Mouse (Mus musculus) heart, embryonic 12.5 days (tissue): ENCODE measurements at regions not wholly inside any gene's neighbourhood (a gene's known extent, or its start where the extent isn't known, plus 50 kb on each side); places are given as distances from the start of the nearest gene placed in this dataset.

Experiments
- ATAC-seq: fragments of 200-750 bp; cut with Nextera tagmentation; 2 replicates; pipeline ENCODE4 v1.8.0; 2017; ENCODE audit warnings: moderate TSS enrichment, moderate library complexity; ENCODE audit not compliant: insufficient number of reproducible peaks, low FRiP score
- H3K27ac ChIP-seq: fragments of 300-500 bp; sonication (generic); 2 replicates; pipeline ENCODE4 v1.5.1; 2016; ENCODE audit warnings: mild to moderate bottlenecking, moderate library complexity; ENCODE audit not compliant: poor library complexity, severe bottlenecking
- H3K27me3 ChIP-seq: fragments of 300-500 bp; sonication (generic); replicated peaks from 2 replicates; pipeline ENCODE4 v1.6.1; 2016; ENCODE audit warnings: mild to moderate bottlenecking, moderate library complexity
- H3K36me3 ChIP-seq: fragments of 300-500 bp; sonication (generic); 2 replicates; pipeline ENCODE4 v1.6.1; 2016; ENCODE audit warnings: mild to moderate bottlenecking, moderate library complexity
- H3K4me1 ChIP-seq: fragments of 300-500 bp; sonication (generic); replicated peaks from 2 replicates; pipeline ENCODE4 v1.6.1; 2016; ENCODE audit warnings: mild to moderate bottlenecking
- H3K4me2 ChIP-seq: fragments of 300-500 bp; sonication (generic); 2 replicates; pipeline ENCODE4 v1.6.1; 2016; ENCODE audit warnings: mild to moderate bottlenecking, moderate library complexity
- H3K4me3 ChIP-seq: fragments of 300-500 bp; sonication (generic); 2 replicates; pipeline ENCODE4 v1.5.1; 2016; ENCODE audit warnings: mild to moderate bottlenecking
- H3K9ac ChIP-seq: fragments of 300-500 bp; sonication (generic); 2 replicates; pipeline ENCODE4 v1.6.1; 2016; ENCODE audit warnings: mild to moderate bottlenecking, moderate library complexity
- H3K9me3 ChIP-seq: fragments of 300-500 bp; sonication (generic); replicated peaks from 2 replicates; pipeline ENCODE4 v1.6.1; 2016; ENCODE audit warnings: mild to moderate bottlenecking, moderate library complexity
- WGBS: fragments of 180-500 bp; shearing (Covaris S2); methylation state at CpG from one replicate; pipeline ENCODE4 v1.1.7; 2016; 5-methylcytosine and 5-hydroxymethylcytosine counted together

DNA sequence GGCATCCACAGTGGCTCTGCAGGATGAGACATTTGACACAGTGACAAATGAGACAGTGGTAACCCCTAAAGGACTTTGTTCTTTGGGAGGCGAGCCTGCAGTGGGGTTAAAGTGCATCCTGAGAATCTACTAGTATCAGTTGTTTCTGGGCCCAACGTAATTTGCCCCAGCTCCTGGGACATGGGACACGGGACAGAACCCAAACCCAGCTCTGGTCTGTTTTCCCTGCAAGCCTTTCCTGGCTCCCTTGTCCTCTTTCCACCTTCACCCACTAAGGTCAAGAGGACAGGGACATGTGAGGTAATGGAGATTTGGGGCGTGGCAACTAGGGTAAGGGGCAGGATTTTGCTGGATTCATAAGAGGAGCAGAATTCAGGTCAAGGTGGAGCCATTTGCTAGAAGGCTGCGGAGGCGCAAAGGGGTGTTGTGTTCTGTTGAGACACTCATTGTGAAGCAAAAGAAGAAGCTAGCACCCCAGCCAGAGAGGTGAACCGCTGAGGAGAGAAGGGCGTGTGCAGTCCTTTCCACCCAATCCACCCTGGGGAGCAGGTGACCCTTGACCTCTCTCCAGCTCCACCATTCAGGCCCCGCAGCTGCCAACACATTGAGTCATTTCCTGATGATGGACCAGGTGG is 80.6 kb upstream of the Mgmt start:
- Histone ChIP-seq H3K27me3 (peaks cover 14% of the 10 kb centered on the region; the same call in 1 of the 2 replicates), H3K9me3 (no peaks in the 10 kb centered on the region), H3K9ac (no peak overlapping the region), H3K27ac (no peak overlapping the region), H3K36me3 (no peaks in the 10 kb centered on the region), H3K4me1 (no peaks in the 10 kb centered on the region), H3K4me2 (no peak overlapping the region), H3K4me3 (no peak overlapping the region)
- WGBS = 74% methylated on average over 9 of the region's 9 CpGs
- ATAC-seq = no peak

- H3K36me3 ChIP-seq = no peaks in the 10 kb centered on the region
- ATAC-seq = no peak
- no peak overlapping the region for H3K4me3 ChIP-seq
- H3K27ac ChIP-seq = no peak overlapping the region
- 76% methylated on average over 6 of the region's 6 CpGs for WGBS
- no peak overlapping the region for H3K4me2 ChIP-seq
- no peak overlapping the region for H3K9ac ChIP-seq
- H3K4me1 ChIP-seq = no peaks in the 10 kb centered on the region
- peaks cover 14% of the 10 kb centered on the region; the same call in 1 of the 2 replicates for H3K27me3 ChIP-seq
- no peaks in the 10 kb centered on the region for H3K9me3 ChIP-seq
Measured at GRCm38 (mm10) chr7:136814751-136815150, 79.7 kb upstream of the Mgmt start.

- 70% methylated on average over 4 of the region's 4 CpGs for WGBS
- Histone ChIP-seq H3K4me3 (no peak overlapping the region), H3K4me2 (no peak overlapping the region), H3K27ac (no peak overlapping the region), H3K4me1 (no peaks in the 10 kb centered on the region), H3K36me3 (no peaks in the 10 kb centered on the region), H3K9ac (no peak overlapping the region), H3K9me3 (no peaks in the 10 kb centered on the region), H3K27me3 (0 out of 2 replicates have a peak, but pooled peaks cover 4% of the 10 kb centered on the region)
- ATAC-seq = no peak
Measured at GRCm38 (mm10) chr7:136820291-136820690, 74.1 kb upstream of the Mgmt start.

GRCm38 (mm10) chr7:136825647-136826046 is 68.8 kb upstream of the Mgmt start:
- H3K4me3 ChIP-seq = 0 out of 2 replicates have a peak overlapping the region, but pooled peaks have one; percentile 4
- WGBS = 29% methylated on average over 16 of the region's 16 CpGs

DNA sequence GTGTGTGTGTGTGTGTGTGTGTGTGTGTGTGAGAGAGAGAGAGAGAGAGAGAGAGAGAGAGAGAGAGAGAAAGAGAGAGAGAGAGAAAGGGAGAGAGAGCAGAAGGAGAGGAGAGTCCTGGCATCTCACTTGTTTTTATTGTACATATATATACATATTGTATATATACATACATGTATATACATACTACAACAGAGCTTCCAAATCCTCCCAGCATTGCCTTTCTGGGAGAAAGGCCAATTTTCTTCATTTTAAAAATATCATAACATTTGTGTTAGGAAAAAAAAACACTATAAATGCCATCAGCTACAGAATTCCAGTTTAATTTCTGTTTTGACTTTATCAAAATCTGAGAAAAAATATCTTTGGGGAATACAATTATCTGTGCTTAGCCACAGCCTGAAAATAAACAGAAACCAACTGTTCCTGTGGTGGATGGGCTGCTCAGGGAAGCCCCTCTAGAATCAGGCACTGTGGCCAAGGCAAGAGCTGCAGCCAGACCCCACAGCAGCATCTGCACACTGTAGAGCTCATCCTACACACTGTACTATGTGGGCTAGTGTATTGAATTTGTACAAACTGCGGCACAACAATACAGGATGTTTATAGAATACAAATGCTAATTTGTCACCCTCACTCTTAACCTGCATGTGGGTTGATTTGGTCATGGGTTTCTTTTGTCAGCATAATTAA is 64.6 kb upstream of the Mgmt start:
- WGBS = 85% methylated on average over 1 of the region's 1 CpGs
- H3K4me3 ChIP-seq = no peak overlapping the region
- no peak overlapping the region for H3K4me2 ChIP-seq
- no peak overlapping the region for H3K9ac ChIP-seq
- 0 out of 2 replicates have a peak, but pooled peaks cover 2% of the 10 kb centered on the region for H3K9me3 ChIP-seq
- no peaks in the 10 kb centered on the region for H3K36me3 ChIP-seq
- H3K4me1 ChIP-seq = no peaks in the 10 kb centered on the region
- no peaks in the 10 kb centered on the region for H3K27me3 ChIP-seq
- H3K27ac ChIP-seq = no peak overlapping the region
- no peak for ATAC-seq

More at GRCm38 (mm10) chr7:136825647-136826046, 68.8 kb upstream of the Mgmt start:
- ATAC-seq = no peak
- H3K4me2 ChIP-seq = peak overlapping the region; percentile 43
- H3K9me3 ChIP-seq = no peaks in the 10 kb centered on the region
- no peaks in the 10 kb centered on the region for H3K4me1 ChIP-seq
- H3K36me3 ChIP-seq = no peaks in the 10 kb centered on the region
- H3K27me3 ChIP-seq = 0 out of 2 replicates have a peak, but pooled peaks cover 4% of the 10 kb centered on the region
- no peak overlapping the region for H3K9ac ChIP-seq
- no peak overlapping the region for H3K27ac ChIP-seq

DNA sequence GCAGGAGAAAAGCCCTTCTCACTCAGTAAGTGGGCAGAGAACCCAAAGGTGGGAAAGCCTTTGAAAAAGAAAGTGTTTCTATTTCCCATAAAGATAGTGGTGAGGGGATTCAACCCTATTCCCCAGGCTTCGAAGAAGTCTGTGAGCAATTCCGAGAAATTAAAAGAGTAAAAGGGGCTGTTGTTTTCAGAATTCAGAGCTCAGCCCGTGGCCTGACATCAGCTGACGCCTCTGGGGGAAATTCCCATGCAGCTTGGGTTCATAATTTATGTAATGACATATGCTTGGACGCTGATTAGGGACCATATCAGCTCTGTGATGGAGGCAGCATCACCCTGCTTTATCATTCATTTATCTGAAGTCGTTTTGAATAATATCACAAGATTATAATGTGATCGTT is 62.0 kb upstream of the Mgmt start:
- H3K4me3 ChIP-seq = no peak overlapping the region

DNA sequence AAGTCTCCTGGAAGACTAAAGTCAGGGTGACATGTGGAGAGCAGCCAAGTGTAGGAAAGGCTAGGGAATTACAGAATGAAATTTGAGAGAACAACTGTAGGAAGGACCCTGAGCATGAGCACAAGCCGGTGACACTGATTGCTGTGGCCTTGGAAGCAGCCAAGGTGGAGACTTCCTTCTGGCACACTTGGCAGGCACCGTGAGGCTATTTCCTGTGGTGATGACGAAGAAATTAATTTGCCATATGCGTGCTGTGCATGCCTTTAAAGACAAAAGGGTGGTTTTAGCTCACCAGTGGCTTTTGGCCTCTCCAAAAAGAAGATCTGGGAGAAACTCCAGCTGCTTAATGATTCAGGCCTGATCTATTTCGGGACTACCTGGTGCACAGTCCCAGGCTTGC is 55.4 kb upstream of the Mgmt start:
- H3K9ac ChIP-seq = no peak overlapping the region
- WGBS = 59% methylated on average over 5 of the region's 5 CpGs
- 0 out of 2 replicates have a peak, but pooled peaks cover 3% of the 10 kb centered on the region for H3K9me3 ChIP-seq
- no peaks in the 10 kb centered on the region for H3K27me3 ChIP-seq
- H3K4me1 ChIP-seq = peaks cover 17% of the 10 kb centered on the region
- H3K36me3 ChIP-seq = no peaks in the 10 kb centered on the region
- H3K4me3 ChIP-seq = no peak overlapping the region
- H3K4me2 ChIP-seq = no peak overlapping the region
- H3K27ac ChIP-seq = no peak overlapping the region
- no peak for ATAC-seq

More for the DNA sequence above, 62.0 kb upstream of the Mgmt start:
- no peak for ATAC-seq
- Histone ChIP-seq H3K4me1 (no peaks in the 10 kb centered on the region), H3K9ac (no peak overlapping the region), H3K27ac (no peak overlapping the region), H3K4me2 (no peak overlapping the region), H3K36me3 (no peaks in the 10 kb centered on the region), H3K27me3 (no peaks in the 10 kb centered on the region), H3K9me3 (0 out of 2 replicates have a peak, but pooled peaks cover 3% of the 10 kb centered on the region)
- 62% methylated on average over 7 of the region's 7 CpGs for WGBS

- no peaks in the 10 kb centered on the region for H3K36me3 ChIP-seq
- H3K9me3 ChIP-seq = no peaks in the 10 kb centered on the region
- no peak overlapping the region for H3K9ac ChIP-seq
- no peak overlapping the region for H3K4me3 ChIP-seq
- no peak overlapping the region for H3K27ac ChIP-seq
- WGBS = 74% methylated on average over 7 of the region's 7 CpGs
- ATAC-seq = no peak
- H3K4me1 ChIP-seq = peaks cover 24% of the 10 kb centered on the region
- no peak overlapping the region for H3K4me2 ChIP-seq
- no peaks in the 10 kb centered on the region for H3K27me3 ChIP-seq
Measured at GRCm38 (mm10) chr7:136840224-136840623, 54.2 kb upstream of the Mgmt start.

DNA sequence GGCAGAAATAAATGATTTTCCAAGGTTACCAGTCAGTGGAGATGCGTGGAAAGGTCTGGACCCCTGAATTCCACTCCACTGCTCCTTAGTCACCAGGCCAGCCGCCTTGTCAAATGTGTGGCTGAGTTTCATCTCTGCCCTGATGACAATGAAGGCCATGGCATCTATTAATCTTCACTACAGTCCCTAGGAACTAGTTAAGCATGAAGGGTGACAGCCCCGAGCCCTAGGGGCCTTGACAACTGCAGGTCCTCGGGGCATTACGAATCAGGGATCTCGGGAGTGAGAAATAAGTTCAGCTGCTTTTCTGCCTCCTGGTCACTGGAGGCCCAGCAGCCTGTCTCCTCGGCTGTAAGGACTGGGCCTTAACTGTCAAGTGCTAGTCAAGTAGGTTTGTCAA is 51.7 kb upstream of the Mgmt start:
- H3K27me3 ChIP-seq = no peaks in the 10 kb centered on the region
- no peaks in the 10 kb centered on the region for H3K9me3 ChIP-seq
- ATAC-seq = no peak
- H3K9ac ChIP-seq = no peak overlapping the region
- no peaks in the 10 kb centered on the region for H3K36me3 ChIP-seq
- H3K4me3 ChIP-seq = no peak overlapping the region
- H3K27ac ChIP-seq = no peak overlapping the region
- no peak overlapping the region for H3K4me2 ChIP-seq
- WGBS = 64% methylated on average over 7 of the region's 7 CpGs
- peaks cover 27% of the 10 kb centered on the region for H3K4me1 ChIP-seq

- H3K4me1 ChIP-seq = peaks cover 30% of the 10 kb centered on the region
- H3K27ac ChIP-seq = no peak overlapping the region
- no peak overlapping the region for H3K9ac ChIP-seq
- WGBS = 20% methylated on average over 5 of the region's 5 CpGs
- H3K4me2 ChIP-seq = no peak overlapping the region
- no peak for ATAC-seq
- H3K9me3 ChIP-seq = no peaks in the 10 kb centered on the region
- H3K4me3 ChIP-seq = no peak overlapping the region
- no peaks in the 10 kb centered on the region for H3K27me3 ChIP-seq
- no peaks in the 10 kb centered on the region for H3K36me3 ChIP-seq
Measured at GRCm38 (mm10) chr7:136844282-136844681, 50.1 kb upstream of the Mgmt start.
